Mouse (Mus musculus): ENCODE results near the gene 4931409K22Rik.

GRCm38 (mm10) chr5:24575948-24576347 lies 19.3 kb upstream of the 4931409K22Rik start:
- no peak for TF ChIP-seq CTCF (IDR thresholded peaks at IDR 0.05; ENCODE audit: control insufficient read depth, insufficient read depth, low read length)
- no peak for TF ChIP-seq POLR2A (IDR thresholded peaks at IDR 0.05; ENCODE audit: borderline replicate concordance, control insufficient read depth, low read depth, low read length)
